Mouse (Mus musculus): Measurements from ENCODE around the gene Adam8.

Gene Adam8

DNA sequence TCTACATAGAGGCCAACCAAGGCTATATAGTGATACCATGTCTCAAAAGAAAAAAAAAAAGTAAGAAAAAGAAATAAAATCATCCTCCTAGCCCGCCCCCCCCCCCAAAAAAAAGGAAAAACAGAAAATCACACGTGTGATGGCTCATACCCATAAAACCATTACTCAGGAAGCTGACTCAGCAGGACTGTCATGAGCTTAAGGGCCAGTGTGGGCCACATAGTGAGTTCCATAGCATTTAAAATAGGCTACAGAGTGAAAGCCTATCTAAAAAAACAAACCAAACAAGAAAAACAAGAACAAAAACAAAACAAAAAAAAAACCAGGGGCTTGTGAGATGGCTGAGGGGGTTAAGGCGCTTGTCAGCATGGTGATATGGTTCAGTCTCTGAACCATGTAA is 11.6 kb downstream of the Adam8 start:
- DNase-seq (ENCODE audit: extremely low read depth, insufficient read length, low spot score): no peak

DNA sequence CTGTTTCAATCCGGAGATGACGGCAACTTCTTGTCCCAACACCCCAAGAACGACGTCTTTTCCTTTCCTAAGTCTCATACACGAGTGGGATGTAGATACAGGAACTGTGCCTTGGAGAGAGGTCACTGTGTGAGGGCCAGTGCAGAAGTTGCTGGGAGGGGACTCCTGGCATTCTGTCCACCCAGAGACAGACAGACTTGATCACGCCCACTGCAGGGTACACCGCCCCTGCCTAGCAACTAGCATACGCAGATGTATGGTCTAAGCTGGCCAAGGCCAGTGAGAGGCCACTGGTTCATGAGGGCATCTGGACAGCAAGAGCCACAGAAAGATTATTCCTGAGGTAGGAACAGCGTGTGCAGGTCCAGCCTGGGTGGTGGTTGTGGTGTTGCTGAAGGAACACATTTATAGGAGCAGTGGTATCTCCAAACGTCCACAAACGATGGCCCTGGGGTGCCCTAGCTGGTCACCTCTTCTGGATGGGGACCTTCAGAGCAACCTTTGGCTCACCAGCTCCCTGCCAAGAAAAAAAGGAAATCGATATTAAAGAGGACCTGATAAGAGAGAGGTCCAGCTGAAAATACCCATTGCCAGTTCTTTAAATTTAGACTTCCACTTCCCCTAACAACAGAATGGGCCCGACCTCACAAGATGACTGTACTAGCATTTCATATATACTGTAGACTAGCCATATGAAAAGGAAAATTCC is 13.2 kb downstream of the Adam8 start:
- DNase-seq (ENCODE audit: extremely low read depth, insufficient read length, low spot score): no peak

DNA sequence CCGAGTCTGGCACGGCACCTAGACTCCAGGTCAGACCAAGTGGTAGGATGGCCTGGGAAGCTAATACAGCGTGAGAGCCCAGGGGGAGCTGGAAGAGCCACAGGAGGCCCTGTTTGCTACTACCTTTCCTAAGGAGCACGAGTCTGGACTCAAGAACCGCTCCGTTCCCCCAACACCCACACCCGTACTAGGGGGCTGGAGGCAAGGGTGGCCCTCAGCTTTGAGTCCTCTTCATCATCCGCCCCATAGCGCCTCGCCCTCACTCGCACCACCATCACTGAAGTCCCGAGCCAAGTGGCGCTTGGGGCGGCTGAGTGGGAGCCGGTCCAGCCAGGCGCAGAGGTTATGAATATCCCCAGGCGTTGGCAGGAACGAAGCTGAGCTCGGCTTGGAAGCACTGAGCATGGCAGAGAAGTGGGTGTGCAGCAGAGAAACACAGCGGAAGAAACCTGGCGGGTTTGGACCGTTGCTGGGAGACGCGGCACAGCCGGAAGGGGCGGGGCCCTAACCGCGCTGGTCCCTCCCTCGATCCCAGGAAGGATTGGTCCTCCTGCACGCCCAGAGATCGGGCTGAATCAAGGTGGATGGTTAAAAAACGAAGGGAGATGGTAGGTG is 14.0 kb downstream of the Adam8 start, which contains the start of gene 6430531B16Rik:
Gene 6430531B16Rik (minus strand): TSS at position 478 of the 615 bp plus-strand sequence.
- peak; percentile 84 for DNase-seq (ENCODE audit: extremely low read depth, insufficient read length, low spot score)

DNA sequence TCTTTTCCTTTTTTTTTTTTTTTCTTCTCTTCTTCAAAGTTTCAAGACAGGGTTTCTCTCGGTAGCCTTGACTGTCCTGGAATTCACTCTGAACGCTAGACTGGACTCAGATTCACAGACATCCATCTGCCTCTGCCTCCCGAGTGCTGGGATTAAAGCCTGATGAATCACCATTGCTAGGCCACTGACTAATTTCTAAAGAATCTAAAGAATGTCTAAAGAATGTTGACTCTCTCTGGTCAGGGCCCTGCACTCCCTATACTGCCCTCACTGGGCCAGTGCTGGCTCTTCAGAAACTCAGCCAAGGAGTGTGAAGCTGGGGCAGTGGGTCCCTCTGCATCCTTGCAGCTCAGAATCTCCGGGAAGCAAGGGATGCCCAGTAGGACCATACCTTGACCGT is 16.9 kb downstream of the Adam8 start:
- DNase-seq (ENCODE audit: extremely low read depth, insufficient read length, low spot score): peak; percentile 58

DNA sequence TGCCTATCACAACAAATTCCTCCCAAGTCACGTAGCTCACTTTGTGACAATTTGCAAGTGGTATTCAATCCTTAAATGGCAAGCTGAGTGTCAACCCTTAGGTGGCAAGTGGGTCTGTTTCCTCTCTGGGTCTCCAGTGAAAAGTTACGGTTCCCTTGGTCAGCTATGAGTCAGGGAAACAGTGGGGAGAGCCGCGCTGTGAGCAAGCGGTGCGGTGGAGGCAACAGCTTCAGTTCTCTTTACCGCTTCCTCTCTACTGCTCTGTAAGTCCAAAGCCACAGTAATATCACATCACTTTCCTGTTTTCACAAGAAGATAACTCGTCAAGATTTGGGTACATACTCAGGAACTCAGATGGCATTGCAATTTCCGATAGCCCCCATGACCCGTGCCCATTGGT is 18.1 kb downstream of the Adam8 start:
- DNase-seq (ENCODE audit: extremely low read depth, insufficient read length, low spot score): no peak

DNA sequence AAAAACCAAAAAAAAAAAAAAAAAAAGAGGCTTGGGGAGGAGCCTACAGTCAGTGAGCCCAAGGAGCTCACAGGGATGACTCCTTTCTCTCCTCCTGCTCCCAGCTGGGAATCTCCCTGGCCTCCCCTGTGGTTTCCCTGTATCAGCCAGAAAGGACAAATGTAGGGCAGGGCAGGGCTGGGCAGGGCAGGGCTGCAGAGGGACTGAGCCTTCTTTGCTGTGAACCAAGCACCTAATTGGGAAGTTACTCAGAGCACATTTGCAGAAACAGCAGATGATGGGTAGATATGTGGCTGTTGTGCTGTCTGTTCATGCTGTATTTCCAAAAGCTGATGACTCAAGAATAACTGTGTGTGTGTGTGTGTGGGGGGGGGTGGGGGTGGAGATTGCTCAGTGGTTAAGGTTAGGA is 19.4 kb downstream of the Adam8 start:
- peak; percentile 84 for DNase-seq (ENCODE audit: extremely low read depth, insufficient read length, low spot score)

DNA sequence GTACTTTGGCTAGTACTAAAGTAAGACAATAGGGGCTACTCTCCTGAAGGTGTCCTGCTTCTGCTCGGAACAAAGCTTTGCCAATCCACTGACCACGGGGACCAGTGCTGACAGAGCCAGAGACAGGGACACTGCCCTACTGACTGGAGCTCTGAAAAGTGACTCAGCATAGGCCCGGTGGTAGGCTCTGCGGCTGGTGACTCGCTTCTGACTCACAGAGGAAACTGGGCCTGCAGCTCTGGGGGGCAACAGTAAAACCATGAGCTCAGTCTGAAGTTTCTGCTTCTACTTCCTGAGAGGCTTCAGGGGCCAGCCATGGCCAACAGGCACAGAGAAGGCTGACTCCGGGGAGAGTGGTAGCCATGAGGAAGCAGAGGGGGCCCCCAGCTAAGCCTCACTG is 20.9 kb downstream of the Adam8 start:
- peak; percentile 83 for DNase-seq (ENCODE audit: extremely low read depth, insufficient read length, low spot score)

DNA sequence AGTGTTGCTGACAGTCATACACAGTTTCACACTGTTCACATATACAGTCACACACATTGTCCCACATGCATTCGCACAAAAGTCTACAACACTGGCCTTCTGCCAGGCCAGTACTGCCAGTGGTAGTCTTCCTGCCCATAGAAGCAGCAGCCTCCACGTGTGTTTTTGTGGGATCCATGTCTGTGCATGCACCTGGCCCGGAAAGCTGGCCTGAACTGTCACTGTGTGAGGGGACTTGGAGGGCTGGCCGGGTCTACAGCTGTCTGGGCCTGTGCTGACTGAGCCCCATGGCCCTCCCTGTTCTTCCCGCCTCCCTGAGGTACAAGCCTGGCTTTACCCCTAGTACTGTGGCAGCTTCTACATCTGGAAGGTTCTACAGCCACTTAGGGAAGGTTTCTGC is 21.4 kb downstream of the Adam8 start:
- DNase-seq (ENCODE audit: extremely low read depth, insufficient read length, low spot score): peak; percentile 76

DNA sequence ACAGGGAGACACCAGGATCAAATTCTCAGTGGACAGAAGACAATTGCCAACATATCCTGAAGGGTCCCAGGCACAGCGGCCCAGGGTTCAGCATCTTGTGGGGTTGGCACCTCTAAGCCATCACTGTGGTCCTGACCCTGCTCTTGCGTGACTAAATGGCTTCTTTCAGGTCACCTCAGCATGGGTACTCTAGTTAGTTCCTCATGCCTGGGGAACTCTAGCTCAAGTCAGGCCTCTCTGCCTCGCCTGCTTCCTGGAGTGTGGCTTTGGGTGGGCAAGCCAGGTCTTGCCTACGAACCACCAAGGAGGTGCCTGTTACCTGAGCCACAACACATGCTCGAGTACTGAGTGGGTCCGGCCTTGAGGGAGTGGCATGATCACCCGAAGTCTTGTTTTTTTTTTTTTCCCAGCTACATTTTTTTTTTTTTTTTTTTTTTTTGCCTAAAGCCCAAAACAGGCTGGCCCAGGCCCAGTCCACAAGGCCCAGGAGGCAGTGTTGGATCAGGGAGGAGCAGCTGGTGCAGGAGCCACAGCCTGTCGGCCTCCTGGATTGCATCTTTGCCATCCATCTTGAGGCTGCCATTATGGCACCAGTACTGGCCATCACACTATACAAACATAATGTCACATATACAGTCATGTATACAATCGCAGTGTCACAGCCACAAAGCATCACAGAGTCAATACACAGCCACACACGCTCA is 22.0 kb downstream of the Adam8 start:
- DNase-seq (ENCODE audit: extremely low read depth, insufficient read length, low spot score): peak; percentile 65

DNA sequence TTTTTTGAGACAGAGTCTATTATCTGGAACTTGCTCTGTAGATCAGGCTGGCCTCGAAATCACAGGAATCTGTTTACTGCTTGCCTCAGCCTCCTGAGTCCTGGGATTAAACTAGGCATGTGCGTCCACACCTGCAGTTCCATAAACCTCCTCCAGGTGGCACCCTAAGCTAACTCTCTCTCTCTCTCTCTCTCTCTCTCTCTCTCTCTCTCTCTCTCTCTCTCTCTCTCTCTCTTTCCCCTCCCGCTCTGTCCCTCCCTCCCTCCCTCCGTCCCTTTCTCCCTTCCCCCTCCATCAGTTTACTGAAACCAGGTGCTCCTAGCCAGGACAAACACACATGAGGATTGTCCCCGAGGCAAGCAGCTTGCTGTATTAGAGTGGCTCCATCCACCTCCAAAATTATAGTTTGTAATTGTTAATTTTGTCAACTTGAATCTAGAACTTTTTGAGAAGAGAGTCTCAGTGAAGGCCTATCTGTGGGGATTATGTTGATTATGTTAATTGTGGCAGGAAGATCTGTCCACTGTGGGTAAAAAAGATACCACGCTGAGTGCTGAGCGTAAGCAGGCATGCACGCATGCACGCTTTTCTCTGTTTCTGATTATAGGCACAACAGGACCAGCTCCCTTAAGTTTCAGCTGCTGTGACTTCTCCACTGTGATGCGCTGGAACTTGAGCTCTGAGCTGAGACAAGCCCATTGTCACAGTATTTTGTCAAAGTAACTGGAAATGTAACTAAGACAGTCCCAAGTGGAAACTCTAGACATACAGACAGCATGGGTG is 22.8 kb downstream of the Adam8 start:
- peak; percentile 51 for DNase-seq (ENCODE audit: extremely low read depth, insufficient read length, low spot score)

DNA sequence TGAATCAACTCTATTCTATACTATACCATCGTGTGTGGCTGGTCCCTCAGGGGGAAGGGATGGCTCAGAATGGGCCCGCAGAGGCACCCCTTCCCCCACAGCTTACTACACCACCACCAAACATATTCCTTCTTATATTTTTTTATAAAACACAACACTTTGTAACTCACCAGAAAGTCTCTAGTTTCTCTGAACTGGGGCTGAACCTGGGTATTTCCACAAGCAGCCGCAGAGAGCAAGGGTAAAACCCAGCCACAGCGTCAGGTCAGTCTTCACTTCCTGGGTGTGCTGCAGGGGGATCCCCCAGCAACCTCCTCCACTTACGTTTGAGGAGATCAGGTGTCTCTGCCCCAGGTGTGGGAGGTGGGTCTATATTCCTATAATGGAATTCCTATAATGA is 23.9 kb downstream of the Adam8 start:
- no peak for DNase-seq (ENCODE audit: extremely low read depth, insufficient read length, low spot score)

DNA sequence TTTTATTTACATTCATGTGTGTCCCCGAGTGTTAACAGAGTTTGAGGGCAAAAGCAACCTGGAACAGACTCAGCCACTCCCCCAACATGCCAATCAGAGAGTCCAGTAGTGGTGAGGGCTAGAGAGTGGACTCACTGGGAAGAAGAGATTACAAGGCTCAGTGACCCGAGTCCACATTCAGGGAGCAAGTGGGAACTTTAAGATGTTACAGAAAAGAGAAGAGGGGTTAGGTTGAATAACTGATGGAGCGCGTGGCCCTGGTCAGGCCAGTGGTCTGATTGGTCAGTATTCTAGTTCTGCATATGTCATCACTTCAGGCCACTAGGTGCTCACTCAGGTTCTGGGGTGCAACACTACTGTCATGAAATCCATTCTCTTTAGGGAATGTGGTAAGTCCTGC is 25.2 kb downstream of the Adam8 start:
- DNase-seq (ENCODE audit: extremely low read depth, insufficient read length, low spot score): no peak

DNA sequence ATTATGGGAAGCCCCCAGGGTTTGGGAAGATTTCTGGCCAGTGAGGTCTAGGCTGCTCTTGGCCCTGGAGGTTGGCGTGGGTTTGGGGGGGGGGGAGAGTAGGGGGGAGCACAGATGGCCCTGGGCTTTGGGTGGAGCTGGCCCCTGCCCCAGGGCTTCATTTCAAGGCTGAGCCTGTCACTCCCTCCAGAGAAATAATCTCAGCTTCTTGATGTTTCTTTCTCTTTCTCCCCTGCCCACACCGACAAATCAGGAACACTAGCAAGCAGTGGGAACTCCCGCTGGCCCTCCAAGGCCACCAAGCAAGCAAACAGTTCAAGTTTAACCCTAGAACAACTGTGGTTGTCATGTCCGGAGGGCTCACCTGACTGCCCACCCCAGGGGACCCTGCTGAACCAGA is 28.5 kb downstream of the Adam8 start:
- no peak for DNase-seq (ENCODE audit: extremely low read depth, insufficient read length, low spot score)

DNA sequence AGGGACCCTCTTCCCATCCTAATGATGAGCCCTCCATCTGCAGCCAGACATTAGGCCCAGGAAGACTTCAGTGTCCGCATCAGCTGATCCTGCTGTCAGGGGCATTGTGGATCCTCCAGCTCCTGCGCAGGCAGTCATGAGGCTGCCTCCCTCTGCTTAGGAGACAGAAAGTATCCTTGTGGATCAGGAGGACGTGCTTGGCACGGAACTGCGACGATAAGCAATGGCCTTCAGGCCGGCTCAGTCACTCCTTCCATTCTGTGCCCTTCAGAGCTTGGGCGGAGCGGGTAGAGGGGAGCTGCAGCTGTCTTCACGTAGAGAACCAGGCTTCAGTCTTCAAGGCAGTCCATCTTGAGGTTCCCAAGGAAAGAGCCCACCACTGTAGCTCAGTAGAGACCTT is 31.2 kb downstream of the Adam8 start:
- no peak for DNase-seq (ENCODE audit: extremely low read depth, insufficient read length, low spot score)

DNA sequence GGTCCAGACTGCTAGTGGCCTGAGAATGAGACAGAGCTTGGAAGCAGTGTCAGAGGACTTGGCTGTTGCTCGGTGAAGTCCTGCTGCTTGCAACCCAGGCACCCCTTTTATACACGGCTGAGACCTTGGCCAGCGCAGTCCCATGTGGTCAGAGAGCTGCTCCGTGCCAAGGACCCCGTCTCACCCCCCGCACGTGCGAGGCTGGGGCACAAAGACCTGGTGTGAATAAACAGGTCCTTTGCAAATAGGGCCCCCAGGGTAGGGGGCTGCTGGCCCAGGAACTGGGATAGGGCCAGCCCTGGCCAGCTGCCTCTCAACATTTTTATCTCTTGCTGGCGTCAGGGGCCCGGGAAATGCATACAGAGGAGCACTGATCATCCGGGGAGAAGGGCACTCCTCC is 34.4 kb downstream of the Adam8 start:
- no peak for DNase-seq (ENCODE audit: extremely low read depth, insufficient read length, low spot score)

DNA sequence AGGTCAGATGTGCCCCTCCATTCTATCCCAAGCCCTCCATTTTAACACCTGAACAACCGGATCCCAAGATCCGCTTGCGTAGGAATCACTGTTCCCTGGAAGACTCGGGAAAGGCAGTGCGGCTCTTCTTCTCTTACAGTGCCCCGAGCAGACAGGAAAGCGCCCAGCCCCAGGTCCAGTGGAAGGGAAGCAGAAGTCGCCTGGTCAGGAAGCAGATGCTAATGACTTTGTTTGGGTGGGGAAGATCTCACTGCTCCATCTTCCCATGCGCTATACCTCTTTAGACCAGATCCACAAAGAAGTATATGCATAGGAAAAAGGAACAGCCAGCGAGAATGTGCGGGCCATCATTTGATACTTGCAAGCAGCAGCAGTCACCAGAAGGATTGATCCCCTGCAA is 34.9 kb downstream of the Adam8 start:
- DNase-seq (ENCODE audit: extremely low read depth, insufficient read length, low spot score): no peak

DNA sequence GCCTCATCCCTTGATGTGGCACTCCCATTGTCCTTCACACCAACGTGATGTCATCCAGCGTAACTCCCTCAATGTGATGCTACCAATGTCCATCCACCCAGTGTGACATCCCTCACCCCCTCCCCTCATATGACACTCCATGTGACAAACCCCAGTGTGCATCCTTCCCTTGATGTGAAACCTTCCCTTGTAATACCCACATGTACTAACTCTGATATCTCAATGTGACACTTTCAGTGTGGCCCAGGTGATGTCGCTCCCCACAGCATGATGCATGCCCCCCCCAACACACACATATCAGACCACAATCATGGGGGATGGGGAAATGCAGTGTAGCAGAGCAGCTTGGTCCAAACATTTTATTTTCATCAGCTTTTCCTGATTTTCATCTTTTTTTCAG is 35.7 kb downstream of the Adam8 start:
- DNase-seq (ENCODE audit: extremely low read depth, insufficient read length, low spot score): no peak

DNA sequence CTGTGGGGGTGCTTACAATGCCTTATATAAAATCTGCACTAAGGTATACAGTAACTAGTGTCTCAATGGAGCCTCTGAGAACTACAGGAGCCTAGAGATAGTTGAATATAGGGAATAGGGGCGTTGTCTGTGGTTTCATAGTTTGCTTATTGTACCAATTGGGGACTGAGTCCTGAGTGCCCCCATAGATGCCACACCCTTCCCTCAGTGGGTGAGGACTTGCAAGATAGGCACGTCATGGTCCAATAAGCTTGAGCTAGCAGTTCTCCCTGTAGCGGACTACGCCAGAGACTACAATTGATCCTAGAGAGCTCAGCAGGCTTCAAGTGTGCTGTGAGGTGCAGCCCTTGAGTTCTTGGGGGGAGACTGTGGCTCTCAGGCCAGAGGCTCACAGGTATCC is 36.9 kb downstream of the Adam8 start:
- no peak for DNase-seq (ENCODE audit: extremely low read depth, insufficient read length, low spot score)

DNA sequence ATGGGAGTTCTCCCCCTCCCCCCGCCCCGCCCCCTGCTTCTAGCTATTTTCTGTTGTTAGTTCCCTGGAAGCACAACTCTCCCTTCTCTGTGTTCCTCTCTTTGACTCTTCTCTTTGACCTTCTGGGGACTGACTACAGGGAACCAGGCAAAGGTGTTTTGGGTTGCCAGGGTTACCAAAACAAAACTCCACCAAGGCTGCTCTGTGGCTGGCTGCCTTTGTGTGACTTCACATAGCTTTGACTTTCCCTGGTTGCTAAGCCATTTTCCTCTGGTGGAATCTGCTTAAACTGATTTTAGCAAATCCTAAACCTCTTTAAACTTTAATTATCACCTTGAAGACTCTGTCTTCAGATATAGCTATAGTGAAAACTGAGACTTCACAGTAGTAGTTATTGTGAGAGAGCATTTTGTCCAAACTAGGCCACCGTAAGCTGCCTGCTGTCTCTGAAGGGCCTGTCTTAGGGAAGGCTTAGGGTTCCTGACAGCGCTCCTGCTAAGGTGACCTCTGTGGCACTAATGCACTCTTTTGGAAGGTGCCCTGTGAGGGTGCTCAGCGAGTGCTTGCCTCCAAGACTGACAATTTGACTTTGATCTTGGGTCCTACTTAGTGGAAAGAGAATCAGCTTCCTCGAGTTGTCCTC is 40.2 kb downstream of the Adam8 start:
- no peak for DNase-seq (ENCODE audit: extremely low read depth, insufficient read length, low spot score)

DNA sequence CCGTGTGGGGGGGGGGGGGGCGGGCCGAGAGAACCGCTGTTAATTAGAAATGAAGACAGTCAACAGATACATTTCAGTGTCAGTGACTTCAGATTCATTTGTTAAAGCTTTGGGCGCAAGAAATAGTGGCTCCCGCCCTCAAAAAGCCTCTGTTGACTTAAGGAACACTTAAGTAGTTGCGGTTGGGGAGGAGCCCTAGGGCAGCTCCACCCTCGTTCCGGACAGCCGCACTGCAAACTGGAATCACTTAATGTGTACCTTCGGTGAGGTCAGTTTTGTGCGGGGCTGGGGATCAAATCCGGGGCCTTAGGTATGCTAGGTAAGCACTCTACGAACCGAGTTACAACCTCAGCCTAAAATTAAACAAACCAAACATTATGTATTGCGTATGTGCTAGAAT is 41.3 kb downstream of the Adam8 start:
- no peak for DNase-seq (ENCODE audit: extremely low read depth, insufficient read length, low spot score)
